Mouse (Mus musculus) adrenal gland, postnatal 4 days (tissue): Measurements from ENCODE around the gene Cypt2. TPM values are rescaled to one million over a fixed set of nuclear protein-coding genes. Genes with fewer than 3 reads are reported as not detected.
"Not testable (repeated sequence)": the region's sequence is repeated elsewhere in the genome, so short reads cannot be mapped to it uniquely, and the experiment has no call there.

Experiments used
- DNase-seq, 2 experiments: peaks; one replicate each; pipeline ENCODE4 v3.0.0; 2021 to 2022; ENCODE audit warnings: low spot score in 2 of 2, mixed read lengths in 2 of 2
- long read RNA-seq, 2 experiments: library from polyadenylated mRNA; stranded (forward); transcript quantifications; one replicate each; pipeline ENCODE4 v2.0.0; 2021
- total RNA-seq, 2 experiments: library from RNA; stranded (reverse); gene quantifications; 2 replicates each; pipeline ENCODE4 v1.2.3; 2021

The Cypt2 gene
- total RNA-seq = not detected
- long read RNA-seq, experiment 1 = 0 reads
- long read RNA-seq, experiment 2 = 0 reads

GRCm38 (mm10) chrX:105499472-105499871 is at the start of gene Cypt2:
Gene Cypt2 (plus strand): TSS chrX:105499772.
- DNase-seq = not testable (repeated sequence)

GRCm38 (mm10) chrX:105546234-105546633 is 46.7 kb downstream of the Cypt2 start:
- no peak for DNase-seq
